Mouse (Mus musculus) left cerebral cortex, adult 2 months (tissue): ENCODE measurements around the gene Nsun2. TPM values are rescaled to one million over a fixed set of nuclear protein-coding genes. Genes with fewer than 3 reads are reported as not detected.
"Not testable (repeated sequence)": the region's sequence is repeated elsewhere in the genome, so short reads cannot be mapped to it uniquely, and the experiment has no call there.

Experiments
- DNase-seq, 2 experiments: peaks; one replicate each; pipeline ENCODE4 v3.0.0; 2021 to 2022; ENCODE audit warnings: low spot score in 2 of 2, mixed read lengths in 1 of 2; ENCODE audit errors: extremely low spot score in 1 of 2
- H3K27ac ChIP-seq: fragments of 200-600 bp; 2 replicates; pipeline ENCODE4 v1.8.1; 2022
- H3K4me3 ChIP-seq: fragments of 200-600 bp; 2 replicates; pipeline ENCODE4 v1.8.1; 2022
- CTCF ChIP-seq: fragments of 200-600 bp; IDR thresholded peaks from 2 replicates; pipeline ENCODE4 v1.8.1; 2022; ENCODE audit warnings: antibody characterized with exemption, mild to moderate bottlenecking, moderate library complexity
- intact Hi-C: fragments of 180-260 bp; cut with DNase I; formaldehyde crosslinking; loops from one replicate; pipeline ENCODE4 v1.15.1; 2025
- total RNA-seq, 2 experiments: library from RNA; stranded (reverse); gene quantifications; 2 replicates each; pipeline ENCODE4 v1.2.3; 2021

Nsun2 gene
- total RNA-seq, 2 experiments from 2014 or later, result 83.2 to 93.0 TPM

DNA sequence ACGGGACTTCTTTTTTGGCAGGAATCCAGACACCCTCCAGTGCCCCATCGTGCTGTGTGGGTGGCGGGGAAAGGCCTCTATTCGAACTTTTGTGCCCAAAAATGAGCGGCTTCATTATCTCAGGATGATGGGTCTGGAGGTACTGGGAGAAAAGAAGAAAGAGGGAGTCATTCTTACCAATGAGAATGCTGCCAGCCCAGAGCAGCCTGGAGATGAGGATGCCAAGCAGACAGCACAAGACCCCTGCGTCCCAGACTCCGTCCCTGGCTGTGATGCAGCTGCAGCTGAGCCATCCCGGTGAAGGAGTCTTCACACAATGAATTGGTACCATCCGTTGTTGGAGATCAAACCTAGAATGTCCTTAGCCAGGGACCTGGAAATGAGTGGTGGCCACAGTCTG lies 100.0 kb downstream of the Nsun2 start:
- Histone ChIP-seq H3K4me3 (no peak overlapping the region), H3K27ac (no peak overlapping the region)
- no peak for DNase-seq
- TF ChIP-seq CTCF, result no peak
- intact Hi-C loops, result no loop called here

DNA sequence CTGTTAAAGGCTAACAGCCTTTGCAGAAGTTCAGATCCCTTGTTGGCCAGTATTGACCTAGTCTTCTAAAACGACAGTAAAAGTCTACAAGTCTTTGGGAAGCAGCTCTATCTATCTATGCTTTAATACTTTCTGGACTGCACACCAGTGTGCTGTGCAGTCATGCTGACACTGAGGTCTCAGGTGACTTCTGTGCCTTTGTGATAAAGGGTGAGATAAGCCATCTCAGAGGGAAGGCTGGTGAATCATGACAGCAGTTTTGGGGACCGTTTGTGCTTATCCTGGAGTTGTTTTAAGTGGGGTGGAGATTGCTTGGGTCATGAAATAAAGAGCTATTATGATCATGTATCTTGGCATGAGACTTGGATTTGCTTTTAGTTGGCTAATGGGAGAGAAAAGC lies 100.4 kb downstream of the Nsun2 start:
- no peak overlapping the region for H3K4me3 ChIP-seq
- intact Hi-C loops, result no loop called here
- H3K27ac ChIP-seq, result no peak overlapping the region
- no peak for TF ChIP-seq CTCF
- DNase-seq, result no peak

DNA sequence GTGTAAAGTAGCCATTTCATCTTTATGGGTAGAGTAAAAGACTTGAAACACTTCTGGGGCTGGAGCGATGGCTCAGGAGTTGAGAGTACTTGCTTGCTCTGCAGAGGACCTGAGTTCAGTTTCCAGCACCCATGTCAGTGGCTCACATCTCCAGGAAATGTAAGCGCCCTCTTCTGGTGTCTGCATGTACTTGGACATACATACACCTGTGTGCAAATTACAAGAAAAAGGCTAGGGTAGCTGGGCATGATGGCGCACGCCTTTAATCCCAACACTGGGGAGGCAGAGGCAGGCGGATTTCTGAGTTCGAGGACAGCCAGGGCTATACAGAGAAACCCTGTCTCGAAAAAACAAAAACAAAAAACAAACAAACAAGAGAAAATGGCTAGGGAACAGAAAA lies 102.3 kb downstream of the Nsun2 start:
- DNase-seq, H3K27ac ChIP-seq, H3K4me3 ChIP-seq, intact Hi-C loops: not testable (repeated sequence)

GRCm38 (mm10) chr13:69636375-69636774 lies 102.8 kb downstream of the Nsun2 start:
- no peak for DNase-seq
- Histone ChIP-seq H3K4me3 (no peak overlapping the region), H3K27ac (no peak overlapping the region)
- intact Hi-C loops, result no loop called here
- TF ChIP-seq CTCF, result no peak

DNA sequence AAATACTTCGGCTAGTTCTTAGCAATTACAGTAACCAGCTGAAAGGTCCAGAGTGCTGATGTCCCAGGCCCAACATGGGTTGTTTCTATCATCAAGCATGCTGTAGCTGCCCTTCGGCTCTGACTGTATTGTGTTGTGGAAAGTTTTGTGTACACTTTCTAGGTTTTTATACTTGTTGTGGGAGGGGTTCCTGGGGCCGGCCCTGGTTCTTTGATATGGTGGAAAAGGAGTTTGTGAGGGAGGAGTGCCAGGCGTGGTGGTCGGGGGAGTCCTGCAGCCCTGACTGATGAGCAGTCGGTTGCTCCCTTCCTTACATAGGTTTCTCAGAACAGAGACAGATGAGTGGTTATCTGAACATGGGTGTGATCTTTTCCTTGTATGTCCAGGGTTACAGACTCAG lies 103.3 kb downstream of the Nsun2 start:
- intact Hi-C loops, result no loop called here
- DNase-seq, result no peak

DNA sequence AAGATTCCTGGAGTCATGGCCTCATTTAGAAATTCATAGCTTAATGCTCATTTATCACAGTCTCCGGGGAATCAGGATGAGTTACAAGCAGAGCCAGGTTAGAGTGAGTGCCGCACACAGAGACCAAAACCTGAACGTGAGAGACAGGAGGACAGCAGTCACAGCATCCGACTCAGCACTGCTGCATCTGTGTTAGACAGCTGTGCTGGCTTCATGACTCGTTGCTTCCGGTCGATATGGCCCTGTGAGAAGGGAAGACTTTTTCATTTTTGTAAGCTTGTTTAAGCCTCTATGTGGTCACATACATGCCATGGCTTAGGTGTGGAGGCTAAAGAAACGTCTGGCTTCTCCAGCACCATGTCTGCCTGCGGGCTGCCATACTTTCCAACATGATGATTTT lies 104.1 kb downstream of the Nsun2 start:
- no peak for TF ChIP-seq CTCF

More for the DNA sequence above, 103.3 kb downstream of the Nsun2 start:
- Histone ChIP-seq H3K27ac (no peak overlapping the region), H3K4me3 (no peak overlapping the region)
- no peak for TF ChIP-seq CTCF

DNA sequence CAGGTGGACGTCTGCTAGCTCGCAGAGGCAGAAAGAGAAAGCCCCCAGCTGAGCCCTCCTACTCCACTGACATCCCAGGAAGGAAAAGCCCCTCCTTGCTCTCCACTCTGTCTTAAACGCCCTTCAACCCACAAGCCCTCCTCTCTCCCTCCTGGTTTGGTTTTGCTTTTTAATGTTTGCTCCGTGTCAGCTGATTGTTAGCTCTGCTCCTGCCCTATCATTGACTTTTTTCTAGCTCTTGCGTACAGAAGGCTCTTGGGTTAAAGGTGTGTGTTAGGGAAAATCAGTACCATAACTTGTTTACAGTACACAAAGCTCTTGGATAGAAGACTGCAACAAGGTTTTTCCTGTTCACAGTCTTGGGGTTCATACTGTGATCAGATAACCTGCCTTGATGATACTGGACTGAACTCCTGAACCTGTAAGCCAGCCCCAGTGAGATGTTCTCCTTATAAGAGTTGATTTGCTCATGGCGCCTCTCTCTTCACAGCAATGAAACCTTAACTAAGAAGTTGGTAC lies 104.6 kb downstream of the Nsun2 start:
- intact Hi-C loops, result no loop called here
- no peak overlapping the region for H3K27ac ChIP-seq
- no peak overlapping the region for H3K4me3 ChIP-seq
- TF ChIP-seq CTCF, result no peak
- no peak for DNase-seq

More for the DNA sequence above, 104.1 kb downstream of the Nsun2 start:
- H3K27ac ChIP-seq, result no peak overlapping the region
- no peak for DNase-seq
- intact Hi-C loops, result no loop called here
- no peak overlapping the region for H3K4me3 ChIP-seq

DNA sequence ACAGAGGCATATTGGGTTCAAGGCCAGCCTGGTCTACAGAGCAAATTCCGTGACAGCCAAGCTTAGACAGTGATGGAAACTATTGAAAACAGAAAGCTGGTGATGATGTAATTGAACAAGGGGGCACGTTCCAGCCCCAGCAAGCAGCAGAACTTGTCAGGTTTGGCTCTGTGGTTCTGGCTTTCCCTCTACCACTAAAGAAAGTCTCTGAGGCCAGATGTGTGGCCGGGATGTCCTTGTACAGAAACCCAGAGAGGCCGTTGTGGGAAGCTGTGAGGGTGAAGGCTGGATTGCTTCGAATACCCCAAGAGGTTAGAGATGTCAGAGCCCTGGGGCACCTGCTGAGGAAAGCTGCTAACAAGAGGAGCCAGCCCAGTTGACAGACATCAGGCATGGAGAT lies 105.7 kb downstream of the Nsun2 start:
- no peak for TF ChIP-seq CTCF
- H3K4me3 ChIP-seq, result no peak overlapping the region
- H3K27ac ChIP-seq, result no peak overlapping the region
- DNase-seq, result no peak
- intact Hi-C loops, result no loop called here

- intact Hi-C loops, result no loop called here
- no peak overlapping the region for H3K4me3 ChIP-seq
- TF ChIP-seq CTCF, result no peak
- H3K27ac ChIP-seq, result no peak overlapping the region
- no peak for DNase-seq
Measured at GRCm38 (mm10) chr13:69640126-69640525, 106.6 kb downstream of the Nsun2 start.

DNA sequence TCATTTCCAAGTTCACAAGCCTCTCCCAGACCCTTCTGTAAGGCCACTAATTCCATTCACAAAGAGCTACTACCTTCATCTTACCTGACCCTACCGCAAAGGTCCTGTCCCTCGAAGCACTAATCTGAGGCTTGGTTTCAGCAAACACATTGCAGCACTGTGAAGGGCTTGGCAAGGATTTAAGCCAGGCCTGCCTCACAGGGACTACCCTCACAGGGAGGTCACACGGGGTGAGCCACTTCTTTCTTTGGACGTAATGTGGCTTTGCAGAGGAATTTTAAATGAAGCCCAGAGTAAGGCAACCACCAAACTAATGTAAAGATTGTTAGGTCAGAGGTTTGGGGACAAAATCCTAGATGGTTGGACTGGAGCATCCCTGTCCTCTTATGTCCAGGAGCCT lies 107.0 kb downstream of the Nsun2 start:
- no peak for TF ChIP-seq CTCF

GRCm38 (mm10) chr13:69641017-69641416 lies 107.5 kb downstream of the Nsun2 start:
- no peak for TF ChIP-seq CTCF
- intact Hi-C loops, result no loop called here
- no peak overlapping the region for H3K27ac ChIP-seq
- no peak for DNase-seq
- no peak overlapping the region for H3K4me3 ChIP-seq

More for the DNA sequence above, 107.0 kb downstream of the Nsun2 start:
- H3K4me3 ChIP-seq, result no peak overlapping the region
- no peak for DNase-seq
- intact Hi-C loops, result no loop called here
- H3K27ac ChIP-seq, result no peak overlapping the region

- H3K4me3 ChIP-seq, result no peak overlapping the region
- intact Hi-C loops, result no loop called here
- no peak for TF ChIP-seq CTCF
- H3K27ac ChIP-seq, result no peak overlapping the region
- DNase-seq, result no peak
Measured at GRCm38 (mm10) chr13:69642656-69643216, 109.2 kb downstream of the Nsun2 start.

GRCm38 (mm10) chr13:69643937-69644336 lies 110.4 kb downstream of the Nsun2 start:
- DNase-seq, result no peak
- TF ChIP-seq CTCF, result no peak
- Histone ChIP-seq H3K4me3 (no peak overlapping the region), H3K27ac (no peak overlapping the region)
- intact Hi-C loops, result no loop called here
